Mouse (Mus musculus) ovary, adult 18-20 months (tissue): ENCODE data around the gene Naip2.

Source experiments
- DNase-seq: peaks from one replicate; pipeline ENCODE4 v3.0.0; 2022; ENCODE audit warnings: low spot score, mixed read lengths

Naip2 gene

GRCm38 (mm10) chr13:100112218-100112972, 89.5 kb downstream of the Naip2 start:
- no peak for DNase-seq

GRCm38 (mm10) chr13:100107652-100108472, 94.0 kb downstream of the Naip2 start, which contains the start of gene Serf1:
Serf1 (plus strand) TSS chr13:100108012.
- DNase-seq: peak; percentile 74

GRCm38 (mm10) chr13:100103748-100104254, 98.1 kb downstream of the Naip2 start, which contains the start of gene Bdp1:
Bdp1 (minus strand) TSS chr13:100104070.
- DNase-seq: peak; percentile 85

- DNase-seq: no peak
Measured at GRCm38 (mm10) chr13:100103052-100103658, 98.7 kb downstream of the Naip2 start.

GRCm38 (mm10) chr13:100098808-100099207, 103.1 kb downstream of the Naip2 start:
- no peak for DNase-seq
